Mouse (Mus musculus): ENCODE results near the gene Polr2g.
"Not testable (repeated sequence)": the region's sequence is repeated elsewhere in the genome, so short reads cannot be mapped to it uniquely, and the experiment has no call there.

Polr2g gene

GRCm38 (mm10) chr19:8798264-8798946, at the start of gene Polr2g:
Gene Polr2g, minus strand, starts transcription at chr19:8798577.
- DNase-seq: peak; percentile 83

DNA sequence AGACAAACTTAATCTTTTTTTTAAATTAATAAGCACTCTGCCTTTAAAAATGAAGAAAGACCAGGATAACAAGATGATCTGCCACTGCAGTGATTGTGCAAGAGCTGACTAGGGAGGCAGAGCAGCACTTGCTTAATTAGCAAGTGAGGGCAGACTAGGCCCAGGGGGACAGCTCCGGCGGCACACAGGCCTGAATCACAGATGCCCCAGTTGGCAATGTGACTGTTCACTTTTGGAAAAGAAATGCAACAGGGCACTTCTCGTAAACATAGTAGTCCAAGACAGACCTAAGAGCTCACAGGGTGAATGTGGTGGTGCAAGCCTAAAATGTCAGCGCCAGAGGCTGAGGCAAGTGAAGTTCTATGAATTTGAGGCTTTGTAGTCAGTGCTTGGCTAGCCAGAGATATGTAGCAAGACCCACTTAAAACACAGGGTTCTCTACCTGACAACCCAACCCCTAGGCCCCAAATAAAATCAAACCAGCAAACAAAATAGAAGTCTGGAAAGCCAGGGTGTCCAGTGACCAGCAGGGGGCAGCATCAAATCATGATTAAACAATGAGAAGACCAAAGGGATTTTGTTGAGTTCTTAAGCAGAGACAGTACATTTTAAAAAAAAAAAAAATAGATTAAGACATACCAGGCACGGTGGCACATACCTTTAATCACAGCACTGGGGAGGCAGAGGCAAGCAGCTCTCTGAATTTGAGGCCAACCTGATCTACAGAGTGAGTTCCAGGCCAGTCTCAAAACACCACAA, 46.2 kb upstream of the Polr2g start:
- DNase-seq: peak in 1 of 2 experiments; percentile 83

- DNase-seq: no peak
Observed at GRCm38 (mm10) chr19:8842961-8843360, 44.6 kb upstream of the Polr2g start.

- DNase-seq: no peak
Observed at GRCm38 (mm10) chr19:8841012-8841411, 42.6 kb upstream of the Polr2g start.

DNA sequence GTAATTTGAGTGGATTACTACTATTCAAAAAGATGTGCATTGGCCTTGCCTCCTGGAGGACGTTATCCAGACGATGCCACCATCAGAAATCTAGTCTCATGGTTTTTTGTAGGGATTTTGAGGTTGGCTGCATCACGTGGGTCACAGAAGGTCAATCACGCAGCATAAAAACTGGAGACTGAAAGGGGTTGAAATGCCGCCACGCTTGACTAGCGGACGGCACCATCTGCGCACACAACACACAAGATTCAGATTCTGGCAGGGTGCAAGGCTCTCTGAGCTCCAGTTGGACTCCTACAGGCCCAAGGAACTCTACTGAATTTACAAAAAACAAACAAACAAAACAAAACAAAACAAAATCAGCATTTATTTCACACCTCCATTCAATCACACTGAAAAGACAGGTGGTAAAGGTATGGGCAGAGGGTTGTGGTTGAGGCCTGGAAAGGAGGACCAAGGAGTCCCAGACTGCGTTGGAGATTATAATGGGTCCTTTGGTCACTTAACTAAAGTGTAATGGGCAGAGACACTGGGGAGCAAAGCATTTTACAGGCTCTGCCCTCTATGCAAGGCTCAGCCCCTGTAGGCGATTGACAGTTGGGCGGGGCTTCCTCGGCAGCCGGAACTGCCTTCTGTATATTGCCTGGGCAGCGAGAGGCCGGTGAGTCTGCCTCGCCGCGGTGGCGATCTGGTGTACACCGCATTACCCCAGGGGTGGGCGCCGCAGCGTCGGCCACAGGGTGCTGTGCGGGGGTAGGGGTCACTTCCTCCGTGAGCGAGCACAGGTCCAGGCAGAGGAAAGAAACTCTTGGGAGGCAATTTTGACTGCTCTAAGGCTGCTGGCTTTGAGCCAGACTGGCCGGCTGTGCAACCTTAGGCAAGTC, 41.8 kb upstream of the Polr2g start:
- DNase-seq: peak; percentile 62 to 74

DNA sequence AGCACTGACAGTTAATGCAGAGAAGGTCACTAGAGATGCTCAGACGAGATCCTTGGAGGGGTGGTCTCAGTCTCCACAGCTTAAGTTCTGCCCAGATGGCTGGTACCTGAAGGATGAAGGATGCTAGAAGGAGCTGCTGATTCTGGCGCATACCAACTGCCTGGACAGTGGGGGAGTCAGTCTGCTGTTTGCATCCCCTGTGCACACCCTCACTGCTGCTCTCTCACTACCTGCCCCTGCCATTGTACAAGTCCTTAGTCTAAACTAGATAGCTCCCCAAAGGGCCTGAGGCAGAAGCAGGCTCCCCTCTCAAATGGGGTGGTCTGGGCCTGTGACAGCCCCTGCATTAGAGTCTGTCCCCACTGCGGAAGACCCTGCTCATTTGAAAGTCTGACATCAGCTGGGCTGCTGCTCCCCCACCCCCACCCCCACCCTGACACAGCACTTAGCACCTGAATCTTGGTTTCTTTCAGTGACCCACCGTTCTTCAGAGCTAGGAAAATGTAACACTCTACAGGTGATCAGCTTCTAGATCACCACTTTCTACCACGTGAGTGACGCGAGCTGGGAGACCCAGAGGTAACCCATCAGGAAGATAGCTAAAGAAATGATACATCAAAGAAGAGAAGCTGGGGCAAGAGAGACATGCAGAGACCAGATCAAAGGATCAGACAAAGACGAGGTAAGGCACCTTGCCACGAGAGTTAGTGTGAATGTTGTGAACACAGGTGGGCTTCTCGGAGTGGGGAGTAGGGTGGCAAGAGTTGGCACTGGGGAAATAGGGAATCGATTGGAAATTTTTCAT, 40.9 kb upstream of the Polr2g start, which contains the start of gene Gng3:
Gng3 (minus strand) TSS at position 92 of the 805 bp plus-strand sequence.
- DNase-seq: no peak

- DNase-seq: peak in 1 of 2 experiments; percentile 27
Observed at GRCm38 (mm10) chr19:8838041-8838730, 39.8 kb upstream of the Polr2g start.

DNA sequence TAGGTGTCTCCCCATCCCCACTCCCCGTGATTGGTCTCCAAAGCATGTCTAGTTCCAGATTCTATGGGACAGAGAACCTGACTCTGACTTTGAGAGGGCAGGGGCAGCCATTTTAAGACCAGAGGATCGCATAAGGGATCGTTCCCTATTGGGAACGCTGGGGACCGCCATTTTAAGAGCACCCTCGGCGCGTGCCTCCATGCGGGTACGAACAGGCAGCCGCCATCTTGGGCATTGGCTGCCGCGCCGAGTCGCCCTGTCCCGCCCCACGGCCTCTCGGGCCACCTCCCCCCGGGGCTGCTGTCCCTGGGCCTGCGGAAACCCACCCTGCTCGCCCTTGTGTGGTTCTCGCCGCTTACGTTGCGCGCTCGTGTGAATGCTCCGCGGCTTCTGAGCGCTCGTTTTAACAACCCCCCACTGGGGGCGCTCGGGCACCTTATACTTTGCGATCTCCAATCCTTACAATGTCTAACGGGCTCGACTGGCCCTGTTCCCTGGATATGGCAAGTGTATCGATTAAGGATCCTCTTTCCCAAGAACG, 38.9 kb upstream of the Polr2g start, which contains the start of gene Bscl2:
Bscl2 (plus strand) TSS at position 217 of the 541 bp plus-strand sequence.
- DNase-seq: peak; percentile 67 to 87

DNA sequence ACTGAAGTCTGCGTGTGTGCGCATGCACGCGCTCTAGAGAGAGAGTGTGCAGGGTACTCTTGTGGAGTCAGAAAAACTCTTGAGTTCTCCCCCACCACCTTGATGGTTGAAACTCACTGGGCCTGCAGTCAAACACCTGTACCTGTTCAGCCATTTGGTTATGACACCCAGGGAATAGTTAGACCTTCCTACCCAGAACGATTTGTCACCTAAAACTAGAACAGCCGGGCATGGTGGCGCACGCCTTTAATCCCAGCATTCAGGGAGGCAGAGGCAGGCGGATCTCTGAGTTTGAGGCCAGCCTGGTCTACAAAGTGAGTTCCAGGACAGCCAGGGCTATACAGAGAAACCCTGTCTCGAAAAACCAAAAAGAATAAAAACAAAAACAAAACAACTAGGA, 38.0 kb upstream of the Polr2g start:
- not testable (repeated sequence) for DNase-seq

DNA sequence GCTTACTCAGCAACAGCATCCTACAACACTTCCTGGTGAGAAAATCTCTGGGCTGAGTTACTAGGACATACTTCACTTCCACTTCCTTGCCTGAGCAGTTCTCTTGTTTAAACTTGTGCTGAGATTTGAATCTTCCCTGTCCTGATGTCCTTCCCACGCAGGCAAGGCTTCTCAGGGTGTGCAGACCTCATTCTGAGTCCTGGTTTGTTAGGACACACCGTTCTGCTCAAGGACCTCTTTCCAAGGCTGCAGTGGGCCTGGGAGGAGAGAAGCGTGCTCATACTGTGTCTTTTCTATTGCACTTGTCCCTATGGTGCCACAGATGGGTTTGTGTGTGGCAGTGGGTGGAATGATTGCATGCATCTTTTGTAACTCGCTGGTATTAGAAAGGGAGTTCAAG, 34.6 kb upstream of the Polr2g start:
- DNase-seq: no peak

GRCm38 (mm10) chr19:8831262-8831661, 32.9 kb upstream of the Polr2g start:
- DNase-seq: no peak

DNA sequence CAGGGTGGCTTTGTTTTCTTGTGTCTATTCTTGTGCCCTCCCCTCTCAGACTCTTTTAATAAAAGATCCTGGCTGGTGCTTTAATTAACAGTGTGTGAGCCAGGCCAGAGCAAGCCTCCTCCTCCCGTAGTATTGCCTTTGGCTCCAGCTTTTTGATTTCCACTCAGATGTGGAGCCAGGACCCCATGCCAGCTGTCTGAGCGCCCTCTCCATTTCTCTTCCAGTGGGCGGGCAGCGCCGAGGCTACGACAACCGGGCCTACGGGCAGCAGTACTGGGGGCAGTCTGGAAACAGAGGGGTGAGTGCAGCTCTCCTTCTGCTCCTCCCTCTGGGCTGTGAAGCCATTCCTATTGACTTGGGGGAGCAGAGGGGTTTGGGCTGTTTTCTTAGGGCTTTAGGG, 32.3 kb upstream of the Polr2g start:
- DNase-seq: no peak

- DNase-seq: no peak
Observed at GRCm38 (mm10) chr19:8829660-8830059, 31.3 kb upstream of the Polr2g start, which contains the start of gene AC129217.1. Gene AC129217.1, plus strand, starts transcription at chr19:8829773.

DNA sequence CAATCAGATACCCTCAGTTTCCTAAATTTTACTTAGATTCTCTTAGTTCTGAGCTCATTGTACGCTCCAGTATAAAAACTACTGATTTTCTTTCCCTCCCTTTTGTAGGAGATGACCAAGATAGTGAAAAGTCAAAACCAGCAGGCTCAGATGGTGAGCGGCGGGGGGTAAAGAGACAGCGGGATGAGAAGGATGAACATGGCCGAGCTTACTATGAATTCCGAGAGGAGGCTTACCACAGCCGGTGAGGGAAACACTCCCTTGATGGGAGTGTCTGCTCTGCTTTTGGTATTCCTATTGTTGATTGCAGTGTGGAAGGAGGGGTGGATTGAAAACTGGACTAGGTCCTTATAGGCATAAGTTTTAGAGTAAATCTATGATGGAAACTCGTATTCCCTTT, 24.3 kb upstream of the Polr2g start:
- no peak for DNase-seq

DNA sequence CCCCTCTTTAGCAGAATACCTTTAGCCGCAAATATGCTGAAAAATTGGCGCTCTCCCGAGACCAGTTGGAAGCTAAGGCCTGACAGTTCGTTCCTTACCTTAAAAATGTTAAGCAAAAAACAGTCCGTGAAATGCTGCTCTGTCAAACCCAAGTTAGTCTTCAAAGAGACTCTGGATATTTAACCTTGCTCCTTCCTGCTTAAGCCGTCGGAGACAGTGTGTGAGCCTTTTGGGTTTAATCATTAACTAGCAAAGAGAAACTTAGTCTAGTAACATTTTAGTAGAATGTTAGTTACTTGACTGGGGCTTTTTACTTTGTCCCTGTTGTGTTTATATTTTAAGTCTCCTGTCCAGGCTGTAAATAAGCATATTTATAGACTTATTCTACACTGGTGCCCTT, 22.8 kb upstream of the Polr2g start:
- DNase-seq: no peak

GRCm38 (mm10) chr19:8820424-8820956, 22.1 kb upstream of the Polr2g start:
- no peak for DNase-seq

GRCm38 (mm10) chr19:8819596-8820423, 21.4 kb upstream of the Polr2g start, which contains the start of gene Hnrnpul2:
Gene Hnrnpul2, plus strand, starts transcription at chr19:8820010.
- peak; percentile 92 to 98 for DNase-seq

DNA sequence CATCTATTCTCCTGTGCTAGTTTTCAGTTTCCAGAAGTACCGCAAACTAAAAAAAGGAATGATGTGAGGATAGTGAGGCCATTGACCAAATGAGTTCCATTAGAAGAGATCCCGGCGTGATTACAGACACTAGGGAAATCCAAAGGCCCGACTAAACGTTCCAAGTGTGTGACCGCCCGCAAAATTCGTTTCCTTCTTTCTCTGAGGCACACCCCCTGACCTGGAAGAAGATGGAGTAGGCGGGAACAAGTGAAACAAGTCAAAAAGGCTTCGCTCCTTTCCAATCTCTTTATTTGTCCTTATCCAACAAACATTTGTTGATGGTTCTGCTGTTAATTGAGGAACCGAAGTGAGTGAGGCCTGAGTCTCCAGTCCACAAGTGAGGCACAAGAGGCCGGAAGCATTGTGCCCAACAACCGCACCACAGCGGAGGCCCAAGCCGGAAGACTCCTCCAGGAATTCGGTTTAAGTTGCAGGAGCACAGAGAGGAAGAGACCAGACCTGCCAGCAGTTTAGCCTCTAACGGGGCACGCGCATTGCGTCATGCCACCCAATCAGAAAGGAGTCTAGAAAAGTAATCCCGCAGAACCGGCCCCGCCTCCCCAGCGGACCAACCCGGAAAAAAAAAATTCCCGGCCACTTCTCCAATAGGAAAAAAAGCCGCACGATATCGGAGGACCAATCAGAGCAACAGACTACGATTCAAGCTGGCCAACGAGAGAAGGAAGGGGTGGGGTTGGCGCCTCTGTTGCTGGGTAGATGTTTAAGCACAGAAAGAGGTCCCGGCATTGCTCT, 20.6 kb upstream of the Polr2g start, which contains the start of gene Ttc9c:
Ttc9c (minus strand) TSS at position 533 of the 795 bp plus-strand sequence.
- peak; percentile 86 to 90 for DNase-seq

- DNase-seq: no peak
Observed at GRCm38 (mm10) chr19:8818301-8818798, 20.0 kb upstream of the Polr2g start.

All from spleen, adult 18-20 months (tissue).